Mouse (Mus musculus): ENCODE measurements at regions not wholly inside any gene's neighbourhood (a gene's known extent, or its start where the extent isn't known, plus 50 kb on each side); places are given as distances from the start of the nearest gene placed in this dataset.

DNA sequence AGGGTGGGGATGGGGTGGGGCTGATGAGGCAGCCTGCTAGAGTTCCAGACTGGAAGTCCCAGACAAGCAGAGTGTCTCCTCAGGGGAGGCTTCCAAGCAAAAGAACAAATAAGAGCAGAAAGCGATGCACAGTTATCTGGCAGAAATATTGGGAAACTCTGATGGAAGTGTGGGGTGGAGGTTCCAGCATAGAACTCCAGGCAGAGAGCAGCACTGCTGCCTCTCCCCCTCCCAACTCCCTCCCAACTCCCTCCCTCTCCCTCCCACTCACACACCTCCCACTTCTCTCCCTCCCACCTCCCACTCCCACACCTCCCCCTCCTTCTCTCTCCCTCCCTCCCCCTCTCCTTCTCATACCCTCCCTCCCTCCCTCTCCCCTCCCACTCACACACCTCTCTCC, 313.3 kb downstream of the Glrx3 start:
- Histone ChIP-seq H3K4me3 (replicated peaks; ENCODE audit: low read length) (no peak overlapping the region), H3K9me3 (ENCODE audit: control insufficient read depth, low read length) (no peaks in the 10 kb centered on the region), H3K4me1 (replicated peaks; ENCODE audit: control insufficient read depth, insufficient read depth, low read length) (no peaks in the 10 kb centered on the region), H3K27ac (ENCODE audit: low read length) (no peak overlapping the region), H3K4me2 (ENCODE audit: low read length) (no peak overlapping the region), H3K36me3 (ENCODE audit: control insufficient read depth, insufficient read depth) (no peaks in the 10 kb centered on the region), H3K9ac (replicated peaks; ENCODE audit: low read depth, low read length) (no peak overlapping the region), H3K27me3 (replicated peaks; ENCODE audit: control insufficient read depth, insufficient read depth, low read length) (no peaks in the 10 kb centered on the region)
- ATAC-seq: no peak
- 73% methylated on average over 1 of the region's 1 CpGs for WGBS

DNA sequence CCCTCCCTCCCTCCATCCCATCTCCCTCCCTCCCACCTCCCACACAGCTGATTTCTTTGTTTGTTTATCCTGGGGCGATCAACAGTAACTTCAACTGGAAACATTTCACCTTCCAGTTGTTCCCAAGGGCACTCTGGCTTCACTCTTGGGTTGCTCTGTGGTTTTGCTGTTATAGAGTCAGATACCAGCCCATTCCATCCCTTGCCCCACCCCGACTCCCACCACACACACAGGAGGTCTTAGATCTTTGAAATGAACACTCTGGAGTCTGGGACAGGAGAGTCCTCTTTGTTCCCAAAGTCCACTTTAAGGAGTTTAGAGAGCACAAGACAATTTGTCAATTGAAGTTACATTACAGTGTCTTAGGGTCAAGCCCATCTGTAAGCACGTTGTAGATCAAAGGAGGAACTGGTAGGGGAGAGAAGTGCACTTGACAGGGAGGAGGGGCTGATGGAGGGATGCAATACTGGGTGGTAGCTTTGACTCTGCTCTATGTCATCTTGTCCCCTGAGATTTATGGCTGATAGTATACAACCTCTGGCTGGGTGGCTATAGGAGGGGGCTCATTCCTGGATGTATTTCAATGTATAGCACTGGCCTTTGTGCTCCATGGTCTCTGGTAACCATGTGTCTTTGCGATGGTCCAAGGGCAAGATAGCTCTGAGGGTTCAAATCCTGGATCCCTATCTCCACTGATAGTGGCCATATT, 313.9 kb downstream of the Glrx3 start:
- no peak for ATAC-seq
- H3K27me3 ChIP-seq (replicated peaks; ENCODE audit: control insufficient read depth, insufficient read depth, low read length): no peaks in the 10 kb centered on the region
- no peaks in the 10 kb centered on the region for H3K9me3 ChIP-seq (ENCODE audit: control insufficient read depth, low read length)
- no peak overlapping the region for H3K9ac ChIP-seq (replicated peaks; ENCODE audit: low read depth, low read length)
- no peak overlapping the region for H3K4me2 ChIP-seq (ENCODE audit: low read length)
- H3K4me1 ChIP-seq (replicated peaks; ENCODE audit: control insufficient read depth, insufficient read depth, low read length): no peaks in the 10 kb centered on the region
- no peak overlapping the region for H3K27ac ChIP-seq (ENCODE audit: low read length)
- 66% methylated on average over 4 of the region's 4 CpGs for WGBS
- H3K4me3 ChIP-seq (replicated peaks; ENCODE audit: low read length): no peak overlapping the region
- H3K36me3 ChIP-seq (ENCODE audit: control insufficient read depth, insufficient read depth): no peaks in the 10 kb centered on the region

DNA sequence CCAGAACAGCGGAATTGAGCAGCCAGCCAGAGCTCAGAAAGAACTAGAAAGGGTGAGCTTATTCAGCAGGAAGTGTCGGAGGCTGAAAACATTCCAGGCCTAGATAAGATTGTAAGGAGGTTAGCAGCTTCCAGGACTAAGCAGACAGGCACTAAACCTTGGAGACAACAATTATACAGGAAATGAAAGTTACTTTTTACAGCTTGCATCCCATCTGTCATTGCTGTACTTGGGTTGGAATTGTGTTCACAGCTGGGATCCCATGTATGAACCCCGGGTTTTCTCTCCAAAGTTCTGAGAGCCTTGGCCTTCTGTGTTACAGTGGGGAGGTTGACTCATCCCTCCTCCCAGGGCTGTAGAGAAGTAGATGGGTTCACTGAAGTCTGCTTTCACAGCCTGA, 328.5 kb downstream of the Glrx3 start:
- Histone ChIP-seq H3K9ac (replicated peaks; ENCODE audit: low read depth, low read length) (no peak overlapping the region), H3K27me3 (replicated peaks; ENCODE audit: control insufficient read depth, insufficient read depth, low read length) (no peaks in the 10 kb centered on the region), H3K9me3 (ENCODE audit: control insufficient read depth, low read length) (no peaks in the 10 kb centered on the region), H3K27ac (ENCODE audit: low read length) (no peak overlapping the region), H3K4me1 (replicated peaks; ENCODE audit: control insufficient read depth, insufficient read depth, low read length) (no peaks in the 10 kb centered on the region; the same call in 1 of the 2 replicates), H3K36me3 (ENCODE audit: control insufficient read depth, insufficient read depth) (no peaks in the 10 kb centered on the region), H3K4me3 (replicated peaks; ENCODE audit: low read length) (no peak overlapping the region), H3K4me2 (ENCODE audit: low read length) (no peak overlapping the region)
- 82% methylated on average over 3 of the region's 3 CpGs for WGBS
- no peak for ATAC-seq

DNA sequence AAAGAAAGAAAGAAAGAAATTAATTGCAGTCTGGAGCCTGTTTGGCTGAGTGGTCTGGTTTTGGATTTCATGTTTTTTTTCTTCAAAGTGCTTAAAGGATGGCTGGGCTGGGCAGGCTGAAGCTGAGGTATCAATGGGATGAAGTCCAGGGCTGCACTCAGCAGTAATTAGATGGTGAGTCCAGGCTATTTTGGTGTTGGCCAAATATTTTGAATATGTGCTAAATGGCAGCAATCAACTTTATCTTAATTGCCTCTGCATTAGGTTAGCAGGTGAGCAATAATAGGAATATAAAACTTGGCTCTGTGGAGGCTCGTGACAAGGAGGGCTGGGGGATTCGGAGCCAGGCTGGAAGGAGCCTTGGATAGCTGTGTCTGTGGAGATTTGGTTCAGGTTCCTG, 329.3 kb downstream of the Glrx3 start:
- no peak overlapping the region for H3K27ac ChIP-seq (ENCODE audit: low read length)
- no peak overlapping the region for H3K4me3 ChIP-seq (replicated peaks; ENCODE audit: low read length)
- 54% methylated on average over 2 of the region's 2 CpGs for WGBS
- no peak overlapping the region for H3K4me2 ChIP-seq (ENCODE audit: low read length)
- H3K27me3 ChIP-seq (replicated peaks; ENCODE audit: control insufficient read depth, insufficient read depth, low read length): no peaks in the 10 kb centered on the region
- ATAC-seq: no peak
- H3K9me3 ChIP-seq (ENCODE audit: control insufficient read depth, low read length): no peaks in the 10 kb centered on the region
- H3K9ac ChIP-seq (replicated peaks; ENCODE audit: low read depth, low read length): no peak overlapping the region
- no peaks in the 10 kb centered on the region; the same call in 1 of the 2 replicates for H3K4me1 ChIP-seq (replicated peaks; ENCODE audit: control insufficient read depth, insufficient read depth, low read length)
- no peaks in the 10 kb centered on the region for H3K36me3 ChIP-seq (ENCODE audit: control insufficient read depth, insufficient read depth)

DNA sequence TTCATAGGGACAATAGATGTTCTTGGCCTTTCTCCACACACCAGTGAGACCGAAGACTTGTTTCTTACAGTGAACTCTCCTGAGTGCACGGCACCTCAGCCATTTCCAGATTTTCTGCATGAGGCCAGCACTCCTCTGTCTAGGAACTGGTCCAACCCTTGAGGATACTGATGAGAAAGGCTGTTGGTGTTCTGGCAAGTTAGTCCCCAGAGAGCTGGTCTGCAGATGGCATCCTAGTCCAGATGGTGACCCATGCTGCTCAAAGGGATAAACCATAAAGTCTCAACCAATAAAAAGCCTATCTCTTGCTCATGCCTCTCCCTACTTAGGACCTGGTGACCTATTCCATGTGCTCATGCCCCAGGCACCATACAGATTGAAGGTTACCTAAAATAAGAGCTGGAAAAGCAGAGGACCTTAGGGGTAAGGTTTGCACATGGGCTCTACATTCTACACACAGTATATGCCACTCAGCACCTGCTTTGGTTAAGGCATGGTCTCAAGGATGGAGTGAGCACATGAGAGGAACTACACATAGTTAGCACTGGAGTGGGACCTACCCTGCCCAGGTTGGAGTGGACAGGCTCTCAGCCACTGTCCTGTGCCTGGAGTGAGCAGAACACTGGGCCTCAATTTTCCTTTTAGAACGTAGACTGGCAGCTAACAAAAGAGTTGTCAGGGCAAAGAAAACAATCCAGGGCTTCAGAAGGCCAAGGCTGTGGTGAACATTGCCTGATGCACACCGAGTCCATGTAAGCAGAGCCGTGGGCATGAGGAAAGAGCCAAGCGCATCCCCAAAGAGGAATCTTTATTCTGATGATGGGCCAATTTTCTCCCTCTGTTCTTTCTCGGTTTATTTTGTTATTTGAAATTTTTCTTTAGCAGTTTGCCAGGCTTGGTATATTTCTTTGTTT, 335.9 kb downstream of the Glrx3 start:
- WGBS: 29% methylated on average over 7 of the region's 7 CpGs
- no peaks in the 10 kb centered on the region for H3K27me3 ChIP-seq (replicated peaks; ENCODE audit: control insufficient read depth, insufficient read depth, low read length)
- ATAC-seq: peak; percentile 67

DNA sequence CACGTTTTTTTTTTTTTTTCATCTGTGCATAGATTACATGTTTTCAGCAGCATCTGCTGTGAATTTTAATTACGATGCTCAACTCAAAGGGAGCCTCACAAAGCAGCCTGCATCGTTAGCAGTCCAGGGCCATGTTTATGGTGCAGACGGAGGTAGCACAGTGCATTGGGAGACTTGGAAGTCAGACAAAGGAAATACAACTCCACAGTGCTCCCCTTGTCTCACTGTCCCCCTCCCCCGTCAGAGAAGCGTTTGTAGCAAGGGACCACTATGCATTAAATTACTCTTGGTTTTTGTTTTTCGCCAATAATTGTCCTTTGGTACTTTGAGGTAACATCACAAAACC, 336.5 kb downstream of the Glrx3 start:
- Histone ChIP-seq H3K27me3 (replicated peaks; ENCODE audit: control insufficient read depth, insufficient read depth, low read length) (no peaks in the 10 kb centered on the region), H3K36me3 (ENCODE audit: control insufficient read depth, insufficient read depth) (no peaks in the 10 kb centered on the region), H3K4me2 (ENCODE audit: low read length) (no peak overlapping the region), H3K4me1 (replicated peaks; ENCODE audit: control insufficient read depth, insufficient read depth, low read length) (peaks cover 14% of the 10 kb centered on the region), H3K4me3 (replicated peaks; ENCODE audit: low read length) (no peak overlapping the region), H3K9ac (replicated peaks; ENCODE audit: low read depth, low read length) (no peak overlapping the region; the same call in 1 of the 2 replicates), H3K9me3 (ENCODE audit: control insufficient read depth, low read length) (no peaks in the 10 kb centered on the region), H3K27ac (ENCODE audit: low read length) (peak overlapping the region; percentile 81)
- 11% methylated on average over 7 of the region's 7 CpGs for WGBS
- ATAC-seq: peak; percentile 96

More for the DNA sequence above, 335.9 kb downstream of the Glrx3 start:
- Histone ChIP-seq H3K27ac (ENCODE audit: low read length) (peak overlapping the region; percentile 81), H3K4me3 (replicated peaks; ENCODE audit: low read length) (no peak overlapping the region), H3K9me3 (ENCODE audit: control insufficient read depth, low read length) (no peaks in the 10 kb centered on the region), H3K36me3 (ENCODE audit: control insufficient read depth, insufficient read depth) (no peaks in the 10 kb centered on the region), H3K9ac (replicated peaks; ENCODE audit: low read depth, low read length) (0 out of 2 replicates have a peak overlapping the region, but pooled peaks have one; percentile 11), H3K4me2 (ENCODE audit: low read length) (peak overlapping the region; percentile 4; the same call in 1 of the 2 replicates), H3K4me1 (replicated peaks; ENCODE audit: control insufficient read depth, insufficient read depth, low read length) (peaks cover 14% of the 10 kb centered on the region)

DNA sequence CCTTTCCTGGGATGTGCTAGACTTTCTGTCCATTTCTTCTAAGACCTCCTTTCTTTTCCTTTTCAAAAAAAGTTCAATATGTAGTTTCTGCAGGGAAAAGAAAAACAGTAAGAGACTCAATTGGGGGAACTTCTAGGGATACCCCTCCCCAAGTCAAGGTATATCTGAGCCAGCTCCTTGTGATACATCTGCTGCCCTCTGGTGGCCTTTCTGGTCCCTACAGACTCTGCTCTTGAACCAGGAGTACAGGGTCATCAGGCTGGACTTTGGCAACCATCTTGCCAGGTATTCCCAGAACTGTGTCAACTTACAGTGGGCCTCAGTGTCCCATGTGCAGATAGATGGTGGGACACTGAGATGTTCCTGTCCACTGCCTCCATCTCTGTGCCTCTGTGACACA, 346.5 kb downstream of the Glrx3 start:
- no peaks in the 10 kb centered on the region for H3K36me3 ChIP-seq (ENCODE audit: control insufficient read depth, insufficient read depth)
- H3K4me1 ChIP-seq (replicated peaks; ENCODE audit: control insufficient read depth, insufficient read depth, low read length): no peaks in the 10 kb centered on the region
- no peak overlapping the region for H3K4me3 ChIP-seq (replicated peaks; ENCODE audit: low read length)
- H3K9me3 ChIP-seq (ENCODE audit: control insufficient read depth, low read length): no peaks in the 10 kb centered on the region; the same call in 1 of the 2 replicates
- H3K27me3 ChIP-seq (replicated peaks; ENCODE audit: control insufficient read depth, insufficient read depth, low read length): no peaks in the 10 kb centered on the region
- no peak overlapping the region for H3K27ac ChIP-seq (ENCODE audit: low read length)
- no peak overlapping the region for H3K9ac ChIP-seq (replicated peaks; ENCODE audit: low read depth, low read length)
- ATAC-seq: no peak
- no peak overlapping the region for H3K4me2 ChIP-seq (ENCODE audit: low read length)

DNA sequence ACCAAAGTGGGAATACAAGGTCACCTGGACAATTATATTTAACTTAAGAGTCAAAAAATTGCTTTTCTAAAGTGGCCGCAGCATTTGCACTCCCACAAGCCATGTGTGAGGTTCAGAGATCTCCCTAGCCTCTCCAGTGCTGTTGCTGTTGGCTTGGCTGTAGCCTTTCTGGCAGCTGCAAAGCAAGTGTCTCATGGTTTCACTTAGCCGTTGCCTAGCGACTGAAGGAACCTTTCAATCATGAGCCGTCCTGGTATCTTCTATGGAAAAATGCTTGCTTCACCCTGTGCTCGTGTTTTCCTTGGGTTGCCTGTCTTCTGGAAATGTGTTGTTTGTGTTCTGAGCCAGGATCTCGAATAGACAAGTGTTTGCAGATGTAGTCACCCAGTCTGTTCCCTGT, 367.9 kb downstream of the Glrx3 start:
- Histone ChIP-seq H3K36me3 (ENCODE audit: control insufficient read depth, insufficient read depth) (no peaks in the 10 kb centered on the region), H3K4me2 (ENCODE audit: low read length) (no peak overlapping the region), H3K4me3 (replicated peaks; ENCODE audit: low read length) (no peak overlapping the region), H3K9ac (replicated peaks; ENCODE audit: low read depth, low read length) (no peak overlapping the region), H3K4me1 (replicated peaks; ENCODE audit: control insufficient read depth, insufficient read depth, low read length) (peaks cover 10% of the 10 kb centered on the region), H3K27ac (ENCODE audit: low read length) (no peak overlapping the region), H3K9me3 (ENCODE audit: control insufficient read depth, low read length) (no peaks in the 10 kb centered on the region), H3K27me3 (replicated peaks; ENCODE audit: control insufficient read depth, insufficient read depth, low read length) (no peaks in the 10 kb centered on the region)
- 39% methylated on average over 6 of the region's 6 CpGs for WGBS
- no peak for ATAC-seq

DNA sequence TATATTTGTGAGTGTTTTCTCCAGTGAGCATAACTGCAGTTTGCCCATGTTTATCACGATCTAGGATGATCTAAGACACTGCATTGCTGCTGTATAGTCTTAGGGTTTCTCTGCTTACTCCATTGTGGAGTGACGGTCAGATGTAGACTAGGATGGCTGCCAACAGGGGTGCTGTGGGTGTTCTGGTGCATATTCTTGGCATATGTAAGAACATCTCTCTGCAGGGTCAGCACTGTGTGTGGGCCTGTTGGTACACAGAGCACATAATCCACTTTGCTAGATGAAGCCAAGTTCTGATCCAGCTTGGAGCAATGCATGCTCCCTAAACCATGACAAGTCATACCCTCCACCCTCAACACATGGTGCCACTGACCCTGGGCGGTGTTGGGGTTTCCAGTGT, 375.4 kb downstream of the Glrx3 start:
- Histone ChIP-seq H3K27ac (ENCODE audit: low read length) (no peak overlapping the region), H3K9ac (replicated peaks; ENCODE audit: low read depth, low read length) (no peak overlapping the region), H3K4me1 (replicated peaks; ENCODE audit: control insufficient read depth, insufficient read depth, low read length) (no peaks in the 10 kb centered on the region), H3K36me3 (ENCODE audit: control insufficient read depth, insufficient read depth) (no peaks in the 10 kb centered on the region), H3K4me3 (replicated peaks; ENCODE audit: low read length) (no peak overlapping the region), H3K27me3 (replicated peaks; ENCODE audit: control insufficient read depth, insufficient read depth, low read length) (no peaks in the 10 kb centered on the region), H3K9me3 (ENCODE audit: control insufficient read depth, low read length) (no peaks in the 10 kb centered on the region), H3K4me2 (ENCODE audit: low read length) (no peak overlapping the region)
- no peak for ATAC-seq
- WGBS: 76% methylated on average over 3 of the region's 3 CpGs
